Mouse (Mus musculus): ENCODE data around the gene Tpk1. TPM values are rescaled to one million over a fixed set of nuclear protein-coding genes. Genes with fewer than 3 reads are reported as not detected.
A peak's percentile ranks its signal among the peaks of the same experiment; 100 is the strongest.

Gene Tpk1
- polyA plus RNA-seq, 1 experiment from 2014 or later, result 4.9 TPM

DNA sequence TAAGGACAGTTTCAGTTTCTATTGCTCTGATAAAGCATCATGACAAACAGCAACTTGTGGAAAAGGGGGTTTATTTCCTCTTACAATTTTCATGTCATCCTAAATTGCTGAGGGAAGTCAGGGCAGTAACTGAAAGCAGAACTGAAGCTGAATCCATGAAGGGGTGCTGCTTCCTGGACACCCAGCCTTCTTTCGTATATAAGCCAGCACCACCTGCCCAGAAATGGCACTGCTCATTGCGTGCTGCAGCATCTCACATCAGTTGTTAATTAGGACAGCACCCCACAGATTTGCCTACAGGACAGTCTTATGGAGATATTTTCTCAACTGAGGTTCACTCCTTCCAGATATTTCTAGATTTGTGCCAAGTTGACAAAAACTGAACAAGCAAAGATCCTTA lies 216.6 kb downstream of the Tpk1 start:
- no peak overlapping the region for H3K27ac ChIP-seq (ENCODE audit: low read depth, low read length)
- no peaks in the 10 kb centered on the region for H3K4me1 ChIP-seq (ENCODE audit: control insufficient read depth, insufficient read depth, low read length)
- DNase-seq (ENCODE audit: low spot score, missing footprints) (no peak), ATAC-seq (ENCODE audit: low FRiP score) (no peak)
- no peak overlapping the region for H3K4me3 ChIP-seq (ENCODE audit: low read depth, low read length)
- no peak overlapping the region for H3K9ac ChIP-seq (ENCODE audit: low read length)
- WGBS, result 75% methylated on average over 2 of the region's 2 CpGs
- H3K4me2 ChIP-seq, result no peak overlapping the region
- H3K36me3 ChIP-seq (ENCODE audit: control insufficient read depth, insufficient read depth, low read length), result no peaks in the 10 kb centered on the region
- H3K9me3 ChIP-seq (ENCODE audit: control insufficient read depth, low read length), result no peaks in the 10 kb centered on the region
- no peaks in the 10 kb centered on the region for H3K27me3 ChIP-seq (ENCODE audit: control insufficient read depth, insufficient read depth, low read length)

DNA sequence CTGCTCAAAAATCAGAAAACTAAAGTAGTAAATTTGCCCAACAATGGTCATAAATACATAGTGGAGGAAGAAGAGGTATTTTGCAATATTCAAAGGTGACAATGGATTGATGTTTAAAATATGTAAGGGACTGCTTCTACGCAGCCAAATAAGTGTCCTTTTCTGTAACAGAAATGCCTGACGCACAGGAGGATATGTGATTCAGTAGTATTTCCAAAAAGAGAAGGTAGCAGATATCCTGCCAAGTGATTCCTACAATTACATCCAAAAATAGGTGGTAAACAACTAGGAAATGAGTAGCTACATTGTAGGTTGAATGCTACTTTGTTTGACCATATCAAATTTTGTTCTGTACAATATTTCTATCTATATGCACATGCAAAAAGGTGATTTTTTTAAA lies 220.2 kb downstream of the Tpk1 start:
- Histone ChIP-seq H3K27ac (ENCODE audit: low read depth, low read length) (no peak overlapping the region), H3K9me3 (ENCODE audit: control insufficient read depth, low read length) (no peaks in the 10 kb centered on the region), H3K27me3 (ENCODE audit: control insufficient read depth, insufficient read depth, low read length) (no peaks in the 10 kb centered on the region), H3K4me1 (ENCODE audit: control insufficient read depth, insufficient read depth, low read length) (no peaks in the 10 kb centered on the region), H3K36me3 (ENCODE audit: control insufficient read depth, insufficient read depth, low read length) (no peaks in the 10 kb centered on the region), H3K4me3 (ENCODE audit: low read depth, low read length) (no peak overlapping the region), H3K4me2 (no peak overlapping the region), H3K9ac (ENCODE audit: low read length) (no peak overlapping the region)
- 89% methylated on average over 2 of the region's 2 CpGs for WGBS
- no peak for ATAC-seq (ENCODE audit: low FRiP score)
- no peak for DNase-seq (ENCODE audit: low spot score, missing footprints)

DNA sequence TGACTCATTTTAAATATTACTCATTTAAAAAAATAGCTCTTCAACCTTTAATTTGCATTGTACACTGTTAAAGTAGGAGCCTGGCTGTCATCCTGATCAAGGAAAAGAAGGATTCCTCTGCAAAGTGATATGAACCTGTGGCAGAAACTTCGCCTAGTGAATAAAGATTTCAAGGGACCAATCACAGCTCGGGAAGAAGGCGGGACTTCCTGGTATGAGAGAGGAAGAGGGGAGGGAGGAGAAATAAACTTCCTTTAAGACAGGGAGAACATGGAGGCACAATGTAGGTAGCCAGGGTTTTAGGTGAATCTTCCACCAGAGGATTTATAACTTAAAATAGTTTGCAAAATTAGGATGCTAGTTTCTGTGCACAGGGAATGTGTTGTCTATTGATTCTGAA lies 223.9 kb downstream of the Tpk1 start:
- ATAC-seq (ENCODE audit: low FRiP score) (no peak), DNase-seq (ENCODE audit: low spot score, missing footprints) (no peak)
- Histone ChIP-seq H3K4me3 (ENCODE audit: low read depth, low read length) (no peak overlapping the region), H3K36me3 (ENCODE audit: control insufficient read depth, insufficient read depth, low read length) (no peaks in the 10 kb centered on the region), H3K9me3 (ENCODE audit: control insufficient read depth, low read length) (no peaks in the 10 kb centered on the region), H3K27ac (ENCODE audit: low read depth, low read length) (no peak overlapping the region), H3K27me3 (ENCODE audit: control insufficient read depth, insufficient read depth, low read length) (no peaks in the 10 kb centered on the region), H3K4me2 (no peak overlapping the region), H3K4me1 (ENCODE audit: control insufficient read depth, insufficient read depth, low read length) (no peaks in the 10 kb centered on the region), H3K9ac (ENCODE audit: low read length) (no peak overlapping the region)
- 88% methylated on average over 3 of the region's 3 CpGs for WGBS

DNA sequence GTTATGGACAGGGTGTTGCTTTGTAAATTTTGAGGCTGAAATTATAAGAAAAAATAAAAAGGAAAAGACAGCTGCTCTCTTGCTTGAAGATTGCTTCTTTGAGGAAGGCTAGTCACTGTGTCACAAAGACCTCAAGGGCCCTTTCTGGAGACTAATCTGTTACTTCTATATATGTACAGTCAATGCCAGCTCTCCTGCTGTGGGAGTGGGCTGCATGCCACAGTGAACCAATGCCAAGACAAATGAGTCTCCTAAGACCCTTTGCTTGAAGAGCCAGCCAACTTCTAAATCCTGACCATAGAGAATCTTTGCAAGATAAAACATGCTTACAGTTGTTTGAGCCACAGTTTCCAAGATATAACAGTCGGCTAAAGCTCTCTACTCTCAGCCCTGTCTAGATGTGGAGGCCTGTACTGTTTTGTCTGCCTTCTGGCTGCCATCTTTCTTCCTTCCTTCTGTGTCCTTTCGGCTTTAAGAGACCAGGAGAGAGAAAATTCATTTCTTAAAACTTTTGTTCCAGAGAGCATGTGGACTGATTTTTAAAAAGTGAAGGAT lies 230.0 kb downstream of the Tpk1 start:
- DNase-seq (ENCODE audit: low spot score, missing footprints) (no peak), ATAC-seq (ENCODE audit: low FRiP score) (no peak)
- 81% methylated on average over 2 of the region's 2 CpGs for WGBS
- Histone ChIP-seq H3K4me3 (ENCODE audit: low read depth, low read length) (no peak overlapping the region), H3K36me3 (ENCODE audit: control insufficient read depth, insufficient read depth, low read length) (no peaks in the 10 kb centered on the region), H3K9me3 (ENCODE audit: control insufficient read depth, low read length) (no peaks in the 10 kb centered on the region), H3K9ac (ENCODE audit: low read length) (no peak overlapping the region), H3K27me3 (ENCODE audit: control insufficient read depth, insufficient read depth, low read length) (no peaks in the 10 kb centered on the region), H3K27ac (ENCODE audit: low read depth, low read length) (no peak overlapping the region), H3K4me1 (ENCODE audit: control insufficient read depth, insufficient read depth, low read length) (no peaks in the 10 kb centered on the region), H3K4me2 (no peak overlapping the region)

DNA sequence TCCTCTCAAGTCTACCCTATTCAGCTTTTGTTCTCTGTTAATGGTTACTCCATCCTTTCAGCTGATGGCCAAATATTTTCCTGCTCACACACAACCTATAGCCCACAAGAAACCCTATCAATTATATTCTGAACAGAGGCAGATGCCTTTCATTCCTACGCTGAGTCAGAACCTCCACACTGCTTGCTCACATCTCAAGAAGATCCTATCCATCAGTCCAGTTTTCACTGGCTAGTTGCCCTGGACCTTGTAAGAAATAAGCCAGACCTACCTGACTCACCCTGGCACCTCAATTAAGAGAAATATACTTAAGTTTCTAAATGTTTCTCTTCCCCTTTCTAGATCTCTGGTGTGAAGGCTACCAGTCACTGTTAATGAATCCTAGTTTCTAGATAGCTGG lies 231.7 kb downstream of the Tpk1 start:
- ATAC-seq (ENCODE audit: low FRiP score) (no peak), DNase-seq (ENCODE audit: low spot score, missing footprints) (no peak)
- Histone ChIP-seq H3K27ac (ENCODE audit: low read depth, low read length) (no peak overlapping the region), H3K9ac (ENCODE audit: low read length) (no peak overlapping the region), H3K4me3 (ENCODE audit: low read depth, low read length) (no peak overlapping the region), H3K9me3 (ENCODE audit: control insufficient read depth, low read length) (no peaks in the 10 kb centered on the region), H3K4me2 (no peak overlapping the region), H3K4me1 (ENCODE audit: control insufficient read depth, insufficient read depth, low read length) (no peaks in the 10 kb centered on the region), H3K36me3 (ENCODE audit: control insufficient read depth, insufficient read depth, low read length) (no peaks in the 10 kb centered on the region), H3K27me3 (ENCODE audit: control insufficient read depth, insufficient read depth, low read length) (no peaks in the 10 kb centered on the region)
- WGBS, result 97% methylated on average over 1 of the region's 1 CpGs

DNA sequence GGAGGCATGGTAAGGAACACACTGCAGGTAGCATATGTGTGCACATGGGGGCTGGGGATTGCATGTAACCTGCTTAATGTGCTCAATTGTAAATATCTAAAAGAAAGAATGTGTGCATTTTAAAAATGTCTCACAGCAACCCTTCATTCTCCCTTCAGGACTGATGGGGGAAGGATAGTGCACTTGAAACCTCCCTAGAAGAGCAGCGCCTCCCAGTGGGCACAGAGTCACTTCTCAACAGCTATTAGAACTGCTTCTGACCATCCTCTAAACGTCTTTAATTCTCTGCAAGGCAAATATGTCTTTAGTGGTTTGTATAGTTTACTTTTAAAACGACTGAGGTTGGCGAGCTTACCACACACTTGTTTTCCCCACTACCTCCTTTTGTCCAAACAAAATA lies 241.1 kb downstream of the Tpk1 start:
- H3K9me3 ChIP-seq (ENCODE audit: control insufficient read depth, low read length), result no peaks in the 10 kb centered on the region
- H3K27me3 ChIP-seq (ENCODE audit: control insufficient read depth, insufficient read depth, low read length), result no peaks in the 10 kb centered on the region
- ATAC-seq (ENCODE audit: low FRiP score), result no peak
- H3K4me2 ChIP-seq, result no peak overlapping the region
- no peaks in the 10 kb centered on the region for H3K4me1 ChIP-seq (ENCODE audit: control insufficient read depth, insufficient read depth, low read length)
- no peak overlapping the region for H3K4me3 ChIP-seq (ENCODE audit: low read depth, low read length)
- no peak for DNase-seq (ENCODE audit: low spot score, missing footprints)
- H3K9ac ChIP-seq (ENCODE audit: low read length), result no peak overlapping the region
- H3K36me3 ChIP-seq (ENCODE audit: control insufficient read depth, insufficient read depth, low read length), result no peaks in the 10 kb centered on the region
- WGBS, result 49% methylated on average over 4 of the region's 4 CpGs
- no peak overlapping the region for H3K27ac ChIP-seq (ENCODE audit: low read depth, low read length)

DNA sequence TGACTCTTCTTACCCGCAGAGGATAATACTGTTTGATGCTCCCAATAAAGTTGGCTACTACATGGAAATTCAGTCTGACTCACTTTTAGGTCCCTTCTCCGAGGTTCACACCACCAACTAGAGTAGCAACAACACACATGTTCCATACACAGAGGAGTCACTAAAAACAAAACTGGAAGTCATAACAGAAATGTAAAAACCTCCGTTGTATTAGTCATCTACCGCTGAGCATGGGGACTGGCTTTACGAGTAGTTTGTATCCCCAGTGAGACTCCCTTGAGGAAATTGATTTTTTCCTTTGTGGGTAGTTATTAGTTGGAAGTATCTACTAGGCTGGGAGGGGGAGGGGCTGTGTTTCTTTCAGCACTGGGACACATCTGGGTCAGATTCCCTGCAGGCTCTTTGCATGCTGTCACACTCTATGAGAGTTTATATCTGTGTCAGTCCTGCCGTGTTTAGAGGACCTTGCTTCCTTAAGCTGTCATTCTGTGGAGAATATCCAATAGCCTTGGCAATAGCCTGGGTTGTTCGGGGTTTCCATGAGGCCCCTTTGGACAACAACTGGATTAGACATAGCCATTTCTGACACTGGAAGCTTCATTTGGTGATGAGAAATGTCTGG lies 245.6 kb downstream of the Tpk1 start:
- no peaks in the 10 kb centered on the region for H3K9me3 ChIP-seq (ENCODE audit: control insufficient read depth, low read length)
- H3K9ac ChIP-seq (ENCODE audit: low read length), result no peak overlapping the region
- 75% methylated on average over 7 of the region's 7 CpGs for WGBS
- no peaks in the 10 kb centered on the region for H3K4me1 ChIP-seq (ENCODE audit: control insufficient read depth, insufficient read depth, low read length)
- ATAC-seq (ENCODE audit: low FRiP score) (no peak), DNase-seq (ENCODE audit: low spot score, missing footprints) (peak; percentile 77)
- no peak overlapping the region for H3K4me2 ChIP-seq
- no peak overlapping the region for H3K4me3 ChIP-seq (ENCODE audit: low read depth, low read length)
- no peaks in the 10 kb centered on the region for H3K36me3 ChIP-seq (ENCODE audit: control insufficient read depth, insufficient read depth, low read length)
- H3K27me3 ChIP-seq (ENCODE audit: control insufficient read depth, insufficient read depth, low read length), result no peaks in the 10 kb centered on the region
- no peak overlapping the region for H3K27ac ChIP-seq (ENCODE audit: low read depth, low read length)

DNA sequence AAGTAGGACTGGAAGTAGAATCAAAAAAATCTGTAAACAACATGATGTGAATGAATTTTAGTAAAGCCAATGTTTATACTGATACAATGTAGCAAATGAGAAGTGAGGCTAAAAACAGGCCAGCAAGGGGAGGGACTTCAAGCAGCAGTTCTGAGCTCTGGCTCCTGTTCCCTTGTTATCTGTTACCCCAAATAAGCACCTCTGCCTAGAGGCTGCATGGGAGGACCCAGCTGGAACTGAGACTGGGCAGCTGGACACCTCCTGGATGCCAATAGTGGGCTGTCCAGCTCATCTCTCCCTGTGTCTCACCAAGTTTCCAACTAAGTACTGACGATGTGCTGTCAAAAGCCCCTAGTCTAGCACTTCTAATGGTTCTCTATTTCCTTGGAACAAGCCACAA lies 257.1 kb downstream of the Tpk1 start:
- ATAC-seq (ENCODE audit: low FRiP score), result no peak
- no peak overlapping the region for H3K4me2 ChIP-seq
- no peak overlapping the region for H3K9ac ChIP-seq (ENCODE audit: low read length)
- H3K36me3 ChIP-seq (ENCODE audit: control insufficient read depth, insufficient read depth, low read length), result no peaks in the 10 kb centered on the region
- no peaks in the 10 kb centered on the region for H3K4me1 ChIP-seq (ENCODE audit: control insufficient read depth, insufficient read depth, low read length)
- 93% methylated on average over 1 of the region's 1 CpGs for WGBS
- no peaks in the 10 kb centered on the region for H3K9me3 ChIP-seq (ENCODE audit: control insufficient read depth, low read length)
- DNase-seq (ENCODE audit: low spot score, missing footprints), result no peak
- no peak overlapping the region for H3K4me3 ChIP-seq (ENCODE audit: low read depth, low read length)
- no peaks in the 10 kb centered on the region for H3K27me3 ChIP-seq (ENCODE audit: control insufficient read depth, insufficient read depth, low read length)
- H3K27ac ChIP-seq (ENCODE audit: low read depth, low read length), result no peak overlapping the region

DNA sequence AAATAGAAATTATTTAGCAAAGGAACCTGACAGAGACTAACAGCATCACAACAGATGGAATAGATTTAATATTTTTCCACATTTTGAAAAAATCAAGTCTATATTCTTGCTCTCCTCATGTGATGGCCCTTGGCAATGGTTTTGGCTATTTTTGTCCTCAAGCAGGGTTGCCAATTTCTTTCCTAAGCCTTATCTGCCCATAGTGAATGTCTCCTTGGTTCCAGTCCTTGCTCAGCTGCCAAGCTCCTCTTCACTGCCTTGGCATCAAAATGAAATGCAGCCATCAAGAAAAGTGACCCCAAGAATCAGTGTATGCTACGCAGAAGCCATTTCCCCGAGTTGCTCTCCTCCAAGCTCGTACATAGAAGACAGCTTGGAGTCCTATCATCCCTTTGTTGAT lies 263.0 kb downstream of the Tpk1 start:
- H3K27me3 ChIP-seq (ENCODE audit: control insufficient read depth, insufficient read depth, low read length), result no peaks in the 10 kb centered on the region
- no peak overlapping the region for H3K27ac ChIP-seq (ENCODE audit: low read depth, low read length)
- H3K4me3 ChIP-seq (ENCODE audit: low read depth, low read length), result no peak overlapping the region
- 92% methylated on average over 3 of the region's 3 CpGs for WGBS
- no peak overlapping the region for H3K4me2 ChIP-seq
- ATAC-seq (ENCODE audit: low FRiP score) (no peak), DNase-seq (ENCODE audit: low spot score, missing footprints) (no peak)
- no peaks in the 10 kb centered on the region for H3K4me1 ChIP-seq (ENCODE audit: control insufficient read depth, insufficient read depth, low read length)
- no peaks in the 10 kb centered on the region for H3K9me3 ChIP-seq (ENCODE audit: control insufficient read depth, low read length)
- no peaks in the 10 kb centered on the region for H3K36me3 ChIP-seq (ENCODE audit: control insufficient read depth, insufficient read depth, low read length)
- H3K9ac ChIP-seq (ENCODE audit: low read length), result no peak overlapping the region
